Mouse (Mus musculus) granulocyte monocyte progenitor cell, adult 5-6 weeks (primary cell): ENCODE data around the gene Hist1h4f. TPM values are rescaled to one million over a fixed set of nuclear protein-coding genes. Genes with fewer than 3 reads are reported as not detected.
"Not testable (repeated sequence)": the region's sequence is repeated elsewhere in the genome, so short reads cannot be mapped to it uniquely, and the experiment has no call there.

ENCODE experiments used
- ATAC-seq: replicated peaks from 2 replicates; pipeline ENCODE4 v1.8.0; 2016; ENCODE audit warnings: mild to moderate bottlenecking, moderate TSS enrichment, inconsistent platforms; ENCODE audit not compliant: poor library complexity, severe bottlenecking
- total RNA-seq, 2 experiments: library from RNA; stranded (forward) in 1 of 2; stranded (reverse) in 1 of 2; fragments of 200-712, 200-1000 nt in 1 of 2; fragments of >200 nt in 1 of 2; fragmentation: Nextera tagmentation in 1 of 2; gene quantifications; 2 replicates each; pipeline ENCODE4 v1.2.3; 2014 to 2017

Hist1h4f gene
- total RNA-seq, 2 experiments from 2014 or later, result 37.6 to 2,370 TPM

DNA sequence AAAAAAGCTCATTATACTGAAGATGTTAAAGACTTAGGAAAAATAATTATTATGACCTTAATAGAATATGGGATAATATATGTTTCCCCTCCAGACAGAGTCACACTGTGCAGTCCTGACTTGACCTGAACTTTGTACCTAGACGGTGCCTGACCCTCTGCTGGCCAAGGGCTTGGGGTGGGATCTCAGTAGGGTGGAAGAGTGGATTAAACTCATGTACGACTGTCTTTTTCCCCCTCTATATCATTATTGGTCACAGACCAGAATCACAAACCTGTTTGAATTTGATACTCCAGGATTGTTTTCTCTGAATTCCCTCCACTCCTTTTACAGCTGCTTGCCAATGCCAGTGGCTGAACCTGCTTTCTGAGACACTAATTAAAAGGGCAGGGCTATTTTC, 9.3 kb upstream of the Hist1h4f start:
- ATAC-seq, result not testable (repeated sequence)

DNA sequence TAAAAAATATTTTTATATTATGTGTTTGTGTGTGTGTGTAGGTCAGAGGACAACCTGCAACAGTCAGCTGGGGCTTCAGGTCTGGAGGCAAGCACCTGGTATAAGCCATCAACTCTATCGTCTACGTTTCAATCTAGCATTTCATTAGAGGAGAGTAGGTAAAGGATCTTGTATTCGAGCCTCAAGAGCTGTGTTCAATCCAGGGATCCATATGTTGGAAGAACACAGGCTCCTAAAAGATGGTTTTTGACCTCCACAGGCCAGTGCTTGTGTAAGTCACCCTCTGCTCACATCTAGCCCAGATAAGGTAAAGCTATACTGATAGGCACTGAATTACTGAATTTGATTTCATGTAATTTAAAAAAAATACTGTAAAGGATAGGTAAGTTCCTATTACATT, 5.5 kb upstream of the Hist1h4f start:
- ATAC-seq, result no peak

DNA sequence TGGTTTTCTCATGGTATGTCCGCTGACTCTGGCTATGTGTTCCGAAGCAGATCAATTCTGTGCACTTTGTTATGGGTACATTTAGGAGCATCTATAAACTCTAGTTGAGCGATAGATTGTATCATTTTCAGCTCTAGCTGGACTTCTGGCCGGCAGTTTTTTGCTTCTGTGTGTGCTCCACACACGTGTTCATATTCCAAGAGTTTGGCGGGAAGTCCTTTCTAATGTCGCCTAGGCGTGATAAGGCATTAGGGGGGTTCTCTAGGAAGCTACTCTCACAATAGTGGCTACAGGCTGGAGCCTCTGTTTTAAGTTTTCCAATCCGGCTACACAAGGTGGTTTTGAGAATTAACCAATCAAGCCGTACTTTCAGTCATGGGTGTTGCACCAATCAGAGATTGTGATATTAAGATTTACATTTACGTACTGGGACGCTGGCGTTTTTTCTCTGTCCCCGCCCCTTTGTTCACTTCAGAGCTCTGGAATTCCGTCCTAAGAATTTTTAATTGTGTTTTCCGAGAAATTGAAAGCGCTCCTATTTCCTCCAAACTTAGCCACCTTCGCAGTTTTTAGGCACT, 4.5 kb upstream of the Hist1h4f start:
- peak; percentile 59 for ATAC-seq

DNA sequence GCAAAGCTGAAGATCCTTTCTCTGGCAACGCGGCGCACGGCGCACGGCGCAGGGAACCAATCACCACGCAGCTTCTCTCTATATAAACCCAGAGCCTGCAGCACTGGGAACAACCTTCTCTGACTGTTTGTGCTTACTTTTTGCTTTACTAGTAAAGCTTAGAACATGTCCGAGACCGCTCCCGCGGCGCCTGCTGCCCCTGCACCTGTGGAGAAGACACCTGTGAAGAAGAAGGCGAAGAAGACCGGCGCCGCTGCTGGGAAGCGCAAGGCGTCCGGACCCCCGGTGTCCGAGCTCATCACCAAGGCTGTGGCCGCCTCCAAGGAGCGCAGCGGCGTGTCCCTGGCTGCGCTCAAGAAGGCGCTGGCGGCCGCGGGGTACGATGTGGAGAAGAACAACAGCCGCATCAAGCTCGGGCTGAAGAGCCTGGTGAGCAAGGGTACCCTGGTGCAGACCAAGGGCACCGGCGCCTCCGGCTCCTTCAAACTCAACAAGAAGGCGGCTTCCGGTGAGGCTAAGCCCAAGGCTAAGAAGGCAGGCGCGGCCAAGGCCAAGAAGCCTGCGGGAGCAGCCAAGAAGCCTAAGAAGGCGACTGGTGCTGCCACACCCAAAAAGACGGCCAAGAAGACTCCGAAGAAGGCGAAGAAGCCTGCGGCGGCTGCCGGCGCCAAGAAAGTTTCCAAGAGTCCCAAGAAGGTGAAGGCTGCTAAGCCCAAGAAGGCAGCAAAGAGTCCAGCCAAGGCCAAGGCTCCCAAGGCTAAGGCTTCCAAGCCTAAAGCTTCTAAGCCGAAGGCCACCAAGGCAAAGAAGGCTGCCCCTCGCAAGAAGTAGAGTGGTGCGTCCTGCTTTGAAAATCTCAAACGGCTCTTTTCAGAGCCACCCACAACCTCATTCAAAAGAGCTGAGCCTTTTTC, 3.7 kb upstream of the Hist1h4f start:
- peak; percentile 64 for ATAC-seq

- ATAC-seq, result no peak
These were observed 2.9 kb upstream of the Hist1h4f start for GRCm38 (mm10) chr13:23554393-23554792.

- no peak for ATAC-seq
These were observed 1.5 kb upstream of the Hist1h4f start, which contains the start of gene Hist1h1d for GRCm38 (mm10) chr13:23552962-23553361. Gene Hist1h1d (plus strand): TSS chr13:23553262.

GRCm38 (mm10) chr13:23551931-23552914, 775 bp upstream of the Hist1h4f start:
- ATAC-seq, result no peak

DNA sequence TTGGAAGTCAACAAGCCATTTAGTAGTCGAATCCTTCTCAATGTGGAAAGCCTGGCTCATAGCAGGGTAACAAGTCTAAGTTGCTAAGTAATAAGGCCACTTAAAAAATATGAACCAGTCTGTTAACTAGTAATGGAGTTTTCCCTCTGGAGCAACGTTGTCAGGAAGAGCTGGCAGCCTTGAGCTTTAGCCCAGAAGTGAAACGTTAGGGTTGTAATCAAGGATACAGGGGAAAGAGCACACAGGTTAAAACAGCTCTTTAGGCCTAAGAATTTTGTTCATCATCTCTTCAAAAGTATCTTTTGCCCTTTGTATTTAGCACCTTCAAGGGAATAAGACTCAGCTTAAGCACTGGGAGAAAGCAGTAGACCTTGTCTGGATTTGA, 695 bp downstream of the Hist1h4f start:
- no peak for ATAC-seq

DNA sequence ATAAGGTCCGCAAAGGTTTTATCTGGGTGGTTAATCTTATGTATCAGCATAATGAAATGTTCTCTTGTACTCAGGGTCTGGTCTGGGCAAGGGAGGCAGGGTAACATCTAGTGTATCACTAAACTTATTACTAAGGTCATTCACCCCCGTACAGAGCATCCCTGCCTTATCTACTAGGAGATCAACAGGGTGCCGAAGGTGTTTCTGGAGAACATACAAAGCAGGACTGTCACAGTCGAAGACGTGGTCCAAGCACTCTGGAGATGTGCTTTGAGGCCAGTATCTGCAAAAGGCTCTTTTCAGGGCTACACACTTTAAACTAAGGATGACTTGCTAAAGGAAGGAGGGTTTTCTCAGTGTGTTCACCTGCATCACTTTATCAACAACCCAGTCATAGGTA, 4.8 kb downstream of the Hist1h4f start:
- ATAC-seq, result no peak

- ATAC-seq, result peak; percentile 27
These were observed 6.7 kb downstream of the Hist1h4f start for GRCm38 (mm10) chr13:23544787-23545120.

DNA sequence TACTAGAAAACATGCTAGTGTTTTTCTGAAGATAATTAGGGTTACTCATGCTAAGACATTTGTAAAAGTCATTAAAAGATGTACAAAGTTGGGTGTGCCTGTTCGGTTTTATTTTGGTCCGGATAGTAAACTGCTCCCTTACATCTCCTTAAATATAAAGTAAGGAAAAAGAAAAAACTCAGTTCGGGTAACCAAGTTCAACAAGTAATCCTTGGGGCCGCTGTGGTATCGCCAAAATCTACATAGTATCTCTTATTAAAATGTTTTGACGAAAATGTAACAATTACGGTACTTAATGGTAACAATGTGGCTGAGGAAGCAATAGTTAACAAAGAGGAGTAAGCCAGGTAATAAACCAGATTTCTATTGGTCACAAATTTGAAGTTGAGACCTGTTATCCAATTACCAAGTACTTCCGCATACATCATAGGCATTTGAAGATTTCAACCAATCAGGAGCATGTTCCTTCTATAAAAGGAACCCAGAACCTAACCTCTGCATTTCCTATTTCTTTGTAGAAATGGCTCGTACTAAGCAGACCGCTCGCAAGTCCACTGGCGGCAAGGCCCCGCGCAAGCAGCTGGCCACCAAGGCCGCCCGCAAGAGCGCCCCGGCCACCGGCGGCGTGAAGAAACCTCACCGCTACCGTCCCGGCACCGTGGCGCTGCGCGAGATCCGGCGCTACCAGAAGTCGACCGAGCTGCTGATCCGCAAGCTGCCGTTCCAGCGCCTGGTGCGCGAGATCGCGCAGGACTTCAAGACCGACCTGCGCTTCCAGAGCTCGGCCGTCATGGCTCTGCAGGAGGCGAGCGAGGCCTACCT, 7.3 kb downstream of the Hist1h4f start, which contains the start of gene Hist1h3f:
Gene Hist1h3f (plus strand): TSS at position 88 of the 822 bp plus-strand sequence.
- ATAC-seq, result peak; percentile 72

- ATAC-seq, result peak; percentile 85
These were observed 8.3 kb downstream of the Hist1h4f start, which contains the start of gene Hist1h2bh for GRCm38 (mm10) chr13:23542999-23543607. Gene Hist1h2bh (minus strand): TSS chr13:23543392.

- not testable (repeated sequence) for ATAC-seq
These were observed 9.0 kb downstream of the Hist1h4f start for GRCm38 (mm10) chr13:23542225-23542980.

GRCm38 (mm10) chr13:23541497-23541896, 10.0 kb downstream of the Hist1h4f start:
- no peak for ATAC-seq

DNA sequence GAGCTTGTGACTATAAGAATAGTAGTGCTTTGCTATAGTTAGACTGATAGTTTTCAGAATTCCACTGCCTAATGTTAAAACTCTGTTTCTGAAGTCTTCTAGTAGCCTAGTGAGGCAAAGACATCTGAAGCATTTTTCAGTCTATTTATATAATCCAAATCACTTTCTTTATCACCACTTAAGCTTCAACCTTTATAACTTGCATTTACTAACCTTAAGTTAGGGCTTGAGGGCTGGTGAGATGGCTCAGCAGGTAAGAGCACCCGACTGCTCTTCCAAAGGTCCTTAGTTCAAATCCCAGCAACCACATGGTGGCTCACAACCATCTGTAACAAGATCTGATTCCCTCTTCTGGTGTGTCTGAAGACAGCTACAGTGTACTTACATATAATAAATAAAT, 11.6 kb downstream of the Hist1h4f start:
- not testable (repeated sequence) for ATAC-seq

DNA sequence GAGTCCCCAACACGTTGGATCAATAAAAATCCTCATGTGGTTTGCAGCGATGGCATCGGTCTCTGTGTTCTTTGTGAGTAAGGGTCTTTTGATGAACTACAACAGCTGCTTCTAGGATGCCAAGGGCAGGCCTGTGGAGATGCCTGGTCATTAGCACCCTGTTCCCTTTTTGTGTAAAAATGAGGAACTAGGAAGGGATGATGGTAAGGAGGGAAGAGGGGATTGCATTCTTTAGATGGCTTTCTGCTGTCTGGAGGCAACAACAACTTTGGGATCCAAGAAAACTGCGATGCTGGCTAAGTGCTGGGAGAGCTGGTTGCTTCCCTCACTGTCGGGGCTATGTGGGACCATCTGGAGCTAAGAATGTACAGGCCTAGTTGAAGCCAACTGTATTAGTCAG, 13.2 kb downstream of the Hist1h4f start:
- ATAC-seq, result peak; percentile 28

GRCm38 (mm10) chr13:23537006-23537710, 14.3 kb downstream of the Hist1h4f start:
- no peak for ATAC-seq
